Mouse (Mus musculus) leukemia stem cell, adult 10-12 weeks (primary cell): Measurements from ENCODE around the gene Efemp2. TPM values are rescaled to one million over a fixed set of nuclear protein-coding genes. Genes with fewer than 3 reads are reported as not detected.

Source experiments
- polyA plus RNA-seq: library from polyadenylated mRNA; stranded (reverse); fragments of >175 nt; gene quantifications from 2 replicates; pipeline ENCODE4 v1.2.3, GENCODE M21; 2012; ENCODE audit warnings: low replicate concordance

The Efemp2 gene
- 0.91 and 1.5 TPM in 2 replicates for polyA plus RNA-seq

DNA sequence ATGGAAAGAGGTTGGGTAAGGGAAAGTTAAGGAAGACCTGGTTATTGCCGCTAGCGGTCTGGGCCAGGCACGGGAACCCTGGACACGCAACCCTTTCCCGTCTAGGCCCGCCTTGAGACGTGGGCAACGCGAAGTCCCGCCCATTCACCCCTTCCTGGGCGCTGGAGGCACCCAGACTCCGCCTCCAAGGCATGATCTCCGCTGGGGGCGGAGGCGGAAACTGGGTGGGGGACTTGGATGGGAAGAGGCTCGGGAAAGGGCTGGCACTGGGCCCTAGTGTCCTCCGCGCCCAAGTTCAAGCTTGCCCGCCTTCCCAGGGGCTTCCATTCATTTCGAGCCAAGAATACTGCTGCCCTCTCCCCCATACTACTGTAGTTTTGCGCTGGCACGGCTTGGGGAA is at the start of gene Efemp2:
Gene Efemp2 (plus strand): TSS at position 235 of the 400 bp plus-strand sequence.

DNA sequence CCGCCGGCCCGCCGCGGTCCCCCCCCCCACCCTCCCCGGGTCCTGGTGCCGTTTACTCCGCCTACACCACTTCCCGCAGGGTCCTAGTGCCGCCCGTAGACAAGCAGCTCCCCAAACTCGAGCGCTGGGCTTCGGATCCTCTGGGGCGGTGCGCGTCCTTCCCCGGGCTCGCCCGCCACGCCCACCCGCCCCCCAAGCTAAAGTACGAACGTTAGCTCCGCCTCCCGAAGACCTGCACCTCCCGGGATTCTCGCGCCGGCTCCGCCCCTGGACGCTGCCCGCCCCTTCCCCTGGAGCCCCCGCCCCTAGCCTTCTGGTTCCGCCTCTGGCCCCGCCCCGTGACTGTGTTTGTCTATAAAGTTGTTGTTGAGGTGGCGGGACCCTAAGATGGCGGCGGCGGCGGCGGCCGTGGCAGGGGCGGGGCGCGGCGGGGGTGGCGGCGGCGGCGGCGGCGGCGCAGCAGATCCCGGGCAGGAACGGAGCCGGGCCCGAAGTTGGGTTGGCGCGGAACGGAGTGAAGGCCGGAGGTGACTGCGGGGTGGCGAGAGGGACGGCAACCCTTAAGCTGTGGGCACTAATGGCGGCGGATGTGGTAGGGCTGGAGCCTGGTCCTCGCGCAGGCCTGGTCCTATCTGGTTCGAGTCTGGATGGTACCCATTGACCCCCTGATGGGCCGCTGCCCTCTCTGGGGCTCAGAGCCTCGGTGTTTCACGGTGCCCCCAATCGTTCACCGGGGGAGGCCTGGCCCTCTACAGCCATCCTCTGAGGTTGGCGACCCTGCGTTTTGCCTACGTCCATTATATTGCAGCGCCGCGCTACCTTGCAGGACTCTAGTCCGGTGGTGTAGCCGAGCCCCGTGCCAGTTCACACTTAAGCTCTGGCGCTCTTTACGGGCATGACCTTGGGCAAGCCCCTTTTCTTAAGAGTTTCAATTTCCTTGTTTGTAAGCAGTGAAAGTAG is 48.7 kb upstream of the Efemp2 start, which contains the start of the genes Drap1 and AI837181:
Gene Drap1 (minus strand): TSS at position 198 of the 960 bp plus-strand sequence.
Gene AI837181 (plus strand): TSS at position 363 of the 960 bp plus-strand sequence.

GRCm38 (mm10) chr19:5447515-5448353 is 26.0 kb upstream of the Efemp2 start, which contains the start of gene Fosl1:
TSS of gene Fosl1 (plus strand) at chr19:5447547.

GRCm38 (mm10) chr19:5457746-5458442 is 15.9 kb upstream of the Efemp2 start, which contains the start of gene Ccdc85b:
TSS of gene Ccdc85b (minus strand) at chr19:5457894.

DNA sequence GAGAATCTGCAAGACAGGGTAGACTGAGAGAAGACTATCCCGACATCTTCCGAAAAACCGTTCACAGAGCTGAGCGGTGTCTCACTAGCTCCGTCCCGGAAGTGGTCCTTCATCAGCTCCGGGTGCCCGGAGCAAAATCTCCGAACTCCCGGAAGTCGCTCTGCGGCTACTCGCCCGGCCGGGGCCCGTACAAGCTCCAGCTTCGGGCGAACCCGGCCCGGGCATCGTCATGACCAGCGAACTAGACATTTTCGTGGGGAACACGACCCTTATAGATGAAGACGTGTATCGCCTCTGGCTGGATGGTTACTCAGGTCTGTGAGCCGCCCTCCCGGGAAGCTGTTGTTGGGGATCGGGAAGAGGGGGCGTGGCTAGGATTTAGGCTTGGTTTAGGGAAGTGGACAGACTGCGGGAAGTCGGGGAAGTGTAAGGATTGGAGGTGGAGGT is 13.3 kb upstream of the Efemp2 start, which contains the start of gene Fibp:
Gene Fibp (plus strand): TSS at position 151 of the 447 bp plus-strand sequence.

DNA sequence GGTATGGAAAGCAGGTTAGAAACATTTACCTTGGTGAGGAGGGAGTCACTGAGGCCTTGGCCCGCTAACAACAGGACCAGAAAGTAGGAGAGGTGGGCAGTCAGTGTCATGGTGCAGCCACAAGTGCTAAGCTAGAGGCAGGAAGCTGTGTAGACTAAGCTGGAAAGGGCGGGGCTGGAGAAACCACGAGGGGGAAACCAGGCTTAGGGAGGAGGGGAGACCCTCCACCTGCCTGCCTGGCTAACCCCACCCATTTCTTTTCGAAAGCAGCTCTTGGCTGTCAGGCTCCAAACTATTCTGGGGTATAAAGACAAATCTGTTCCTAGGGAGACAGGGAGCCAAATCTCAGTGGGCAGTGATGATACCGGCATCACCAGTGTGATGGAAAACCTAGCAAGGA is 5.4 kb upstream of the Efemp2 start, which contains the start of gene Ctsw:
Gene Ctsw (minus strand): TSS at position 134 of the 400 bp plus-strand sequence.

DNA sequence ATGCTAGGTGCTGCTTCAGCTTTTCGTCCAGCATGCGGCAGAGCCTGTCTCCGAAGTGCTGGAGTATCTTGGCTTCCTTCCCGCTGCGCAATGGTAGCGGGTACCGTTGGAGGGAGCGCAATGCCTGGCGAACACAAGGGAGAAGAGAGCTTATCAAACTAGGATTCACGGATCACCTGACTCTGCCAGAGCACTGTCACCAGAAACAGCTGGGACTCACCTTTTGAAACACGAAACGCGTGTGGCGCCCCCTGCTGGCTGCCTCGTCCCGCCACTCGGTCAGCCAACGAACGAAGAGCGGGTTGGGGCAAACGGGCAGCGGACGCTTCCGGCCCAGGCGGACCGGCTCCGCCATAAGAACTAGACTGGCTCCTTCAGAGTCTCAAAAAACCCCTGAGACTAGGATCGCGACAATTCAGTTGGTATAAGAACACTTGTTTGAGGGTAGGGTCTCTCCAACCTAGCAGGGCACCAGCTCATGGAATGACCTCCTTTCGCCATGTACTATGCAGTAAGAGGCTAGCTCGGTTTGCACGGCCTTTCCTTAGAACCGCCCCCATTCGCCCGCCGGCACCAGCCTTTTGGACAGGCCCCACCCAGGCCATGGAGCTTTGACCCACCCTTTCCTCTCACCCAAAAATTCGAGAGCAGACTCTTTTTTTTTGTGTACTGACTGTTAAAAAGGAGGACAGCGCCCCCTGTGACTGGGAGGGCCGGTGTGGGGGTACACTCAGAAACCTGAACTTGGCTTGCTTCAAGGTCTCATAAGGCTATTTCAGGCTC is 14.2 kb downstream of the Efemp2 start, which contains the start of gene Mus81:
Gene Mus81 (minus strand): TSS at position 635 of the 783 bp plus-strand sequence.

GRCm38 (mm10) chr19:5490313-5490897 is 16.7 kb downstream of the Efemp2 start, which contains the start of gene Cfl1:
TSS of gene Cfl1 (plus strand) at chr19:5490455.

GRCm38 (mm10) chr19:5503687-5504086 is 29.9 kb downstream of the Efemp2 start, which contains the start of gene 1700020D05Rik:
TSS of gene 1700020D05Rik (minus strand) at chr19:5503787.

DNA sequence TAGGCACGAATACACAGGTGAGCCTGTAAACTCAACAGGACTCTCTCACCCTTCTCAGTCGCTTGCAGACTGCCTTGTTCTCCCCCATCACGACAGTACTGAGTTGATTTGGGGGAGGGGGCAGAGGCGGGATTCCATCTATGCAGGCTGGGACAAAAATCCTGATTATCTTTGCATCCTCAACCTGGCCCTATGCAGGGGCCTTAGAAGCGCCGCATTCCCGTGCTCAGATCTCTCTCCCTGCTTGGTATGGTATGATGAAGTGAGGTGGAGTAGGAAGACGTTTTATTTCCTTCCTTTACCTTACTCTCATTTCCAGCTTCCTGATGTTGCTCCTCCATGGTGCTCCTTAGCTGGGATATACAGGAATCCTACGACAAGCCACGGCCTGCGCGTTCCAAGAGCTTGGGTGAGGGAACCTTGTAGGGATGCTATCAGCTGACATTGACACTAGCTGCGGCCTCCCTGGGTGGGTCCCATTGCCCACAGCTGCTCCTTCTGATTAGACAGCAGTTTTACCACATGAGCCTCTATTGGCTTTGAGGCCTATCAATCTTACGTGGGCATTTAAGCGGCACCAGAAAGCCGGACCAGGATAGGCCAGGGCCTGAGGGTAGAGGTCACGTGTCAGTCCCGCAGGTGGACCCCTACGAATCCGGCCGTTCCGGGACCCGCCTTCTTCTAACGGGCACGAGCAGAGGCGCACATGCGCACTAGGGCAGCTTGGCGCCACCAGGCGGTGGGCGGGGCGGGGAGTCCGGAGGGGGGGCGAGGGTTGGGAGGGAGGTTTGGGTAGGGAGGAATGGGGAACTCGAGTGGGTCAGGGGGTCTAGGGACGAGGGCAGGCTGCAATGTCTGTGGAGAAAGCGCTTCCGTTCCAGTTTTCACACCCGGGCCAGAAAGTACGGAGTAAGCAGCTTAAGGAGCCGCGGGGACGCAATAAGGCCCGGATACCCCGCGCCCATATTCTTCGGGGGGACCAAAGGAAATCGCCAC is 36.6 kb downstream of the Efemp2 start, which contains the start of gene Snx32:
Gene Snx32 (minus strand): TSS at position 508 of the 996 bp plus-strand sequence.

Other genes with a start within 250 kb of the Efemp2 start
- gene Pacs1, start 200.8 kb upstream of the Efemp2 start, polyA plus RNA-seq = 116 and 125 TPM in 2 replicates
- gene Sf3b2, start 178.5 kb upstream of the Efemp2 start, polyA plus RNA-seq = 314 and 709 TPM in 2 replicates
- gene Gal3st3, start 175.6 kb upstream of the Efemp2 start, polyA plus RNA-seq = 0.16 and 0.23 TPM in 2 replicates
- not detected in 2 replicates for gene Catsper1, start 138.2 kb upstream of the Efemp2 start, polyA plus RNA-seq
- gene Cst6, start 124.4 kb upstream of the Efemp2 start, polyA plus RNA-seq = not detected in 2 replicates
- 27.6 and 41.9 TPM in 2 replicates for gene Eif1ad, start 107.2 kb upstream of the Efemp2 start, polyA plus RNA-seq
- 57.6 and 104 TPM in 2 replicates for gene Banf1, start 106.8 kb upstream of the Efemp2 start, polyA plus RNA-seq
- gene Sart1, start 85.3 kb upstream of the Efemp2 start, polyA plus RNA-seq = 72.0 and 110 TPM in 2 replicates
- not detected in 2 replicates for gene Tsga10ip, start 71.4 kb upstream of the Efemp2 start, polyA plus RNA-seq
- 179 and 311 TPM in 2 replicates for gene Drap1, start 49.0 kb upstream of the Efemp2 start, polyA plus RNA-seq
- gene AI837181, start 48.8 kb upstream of the Efemp2 start, polyA plus RNA-seq = 69.5 and 77.3 TPM in 2 replicates
- 22.9 and 39.9 TPM in 2 replicates for gene Fosl1, start 26.4 kb upstream of the Efemp2 start, polyA plus RNA-seq
- 11.4 and 13.8 TPM in 2 replicates for gene Ccdc85b, start 16.1 kb upstream of the Efemp2 start, polyA plus RNA-seq
- 11.1 and 197 TPM in 2 replicates for gene Fibp, start 13.3 kb upstream of the Efemp2 start, polyA plus RNA-seq
- 0.34 and 1.2 TPM in 2 replicates for gene Ctsw, start 5.4 kb upstream of the Efemp2 start, polyA plus RNA-seq
- 58.4 and 60.0 TPM in 2 replicates for gene Mus81, start 14.4 kb downstream of the Efemp2 start, polyA plus RNA-seq
- 2,530 and 3,476 TPM in 2 replicates for gene Cfl1, start 16.5 kb downstream of the Efemp2 start, polyA plus RNA-seq
- gene 1700020D05Rik, start 29.8 kb downstream of the Efemp2 start, polyA plus RNA-seq = 0.35 and 0.47 TPM in 2 replicates
- gene Snx32, start 36.6 kb downstream of the Efemp2 start, polyA plus RNA-seq = 4.1 and 8.2 TPM in 2 replicates
- not detected in 2 replicates for gene Ovol1, start 86.7 kb downstream of the Efemp2 start, polyA plus RNA-seq
- 16.9 and 32.7 TPM in 2 replicates for gene Ap5b1, start 94.1 kb downstream of the Efemp2 start, polyA plus RNA-seq
- 248 and 435 TPM in 2 replicates for gene Rnaseh2c, start 127.9 kb downstream of the Efemp2 start, polyA plus RNA-seq
- 46.4 and 73.1 TPM in 2 replicates for gene Kat5, start 136.3 kb downstream of the Efemp2 start, polyA plus RNA-seq
- 61.2 and 268 TPM in 2 replicates for gene Rela, start 163.5 kb downstream of the Efemp2 start, polyA plus RNA-seq
- gene Sipa1, start 189.8 kb downstream of the Efemp2 start, polyA plus RNA-seq = 361 and 570 TPM in 2 replicates
- 157 and 178 TPM in 2 replicates for gene Map3k11, start 214.8 kb downstream of the Efemp2 start, polyA plus RNA-seq
- gene Pcnx3, start 215.0 kb downstream of the Efemp2 start, polyA plus RNA-seq = 468 and 751 TPM in 2 replicates
- gene Kcnk7, start 230.4 kb downstream of the Efemp2 start, polyA plus RNA-seq = 1.1 and 3.7 TPM in 2 replicates